Mouse (Mus musculus): ENCODE results near the gene Wdr78.

Gene Wdr78

GRCm38 (mm10) chr4:103114184-103115111 is at the start of gene Wdr78, which contains the start of gene Mier1:
TSS of gene Wdr78 (minus strand) at chr4:103114555.
TSS of gene Mier1 (plus strand) at chr4:103114390.
- DNase-seq (ENCODE audit: low spot score) = peak; percentile 86

- no peak for DNase-seq (ENCODE audit: low spot score)
These were observed 44.4 kb upstream of the Wdr78 start for GRCm38 (mm10) chr4:103158781-103159180.

GRCm38 (mm10) chr4:103151946-103152345 is 37.6 kb upstream of the Wdr78 start:
- DNase-seq (ENCODE audit: low spot score) = no peak

- DNase-seq (ENCODE audit: low spot score) = peak; percentile 73
These were observed 32.0 kb upstream of the Wdr78 start for GRCm38 (mm10) chr4:103146339-103146738.

- no peak for DNase-seq (ENCODE audit: low spot score)
These were observed 22.6 kb upstream of the Wdr78 start for GRCm38 (mm10) chr4:103136946-103137345.

GRCm38 (mm10) chr4:103126533-103126932 is 12.2 kb upstream of the Wdr78 start:
- DNase-seq (ENCODE audit: low spot score) = no peak

GRCm38 (mm10) chr4:103123606-103124005 is 9.3 kb upstream of the Wdr78 start:
- no peak for DNase-seq (ENCODE audit: low spot score)

- DNase-seq (ENCODE audit: low spot score) = no peak
These were observed 8.7 kb upstream of the Wdr78 start for GRCm38 (mm10) chr4:103123086-103123485.

GRCm38 (mm10) chr4:103120874-103121389 is 6.6 kb upstream of the Wdr78 start:
- no peak for DNase-seq (ENCODE audit: low spot score)

- DNase-seq (ENCODE audit: low spot score) = no peak
These were observed 6.0 kb upstream of the Wdr78 start for GRCm38 (mm10) chr4:103120395-103120794.

- DNase-seq (ENCODE audit: low spot score) = no peak
These were observed 5.7 kb upstream of the Wdr78 start for GRCm38 (mm10) chr4:103120028-103120384.

GRCm38 (mm10) chr4:103119229-103120027 is 5.1 kb upstream of the Wdr78 start:
- peak; percentile 24 for DNase-seq (ENCODE audit: low spot score)

- DNase-seq (ENCODE audit: low spot score) = no peak
These were observed 4.5 kb upstream of the Wdr78 start for GRCm38 (mm10) chr4:103118888-103119228.

GRCm38 (mm10) chr4:103113402-103113801 is 953 bp downstream of the Wdr78 start:
- DNase-seq (ENCODE audit: low spot score) = no peak

GRCm38 (mm10) chr4:103112651-103113050 is 1.7 kb downstream of the Wdr78 start:
- no peak for DNase-seq (ENCODE audit: low spot score)

GRCm38 (mm10) chr4:103098532-103098931 is 15.8 kb downstream of the Wdr78 start:
- DNase-seq (ENCODE audit: low spot score) = no peak

GRCm38 (mm10) chr4:103095921-103096320 is 18.4 kb downstream of the Wdr78 start:
- DNase-seq (ENCODE audit: low spot score) = no peak

GRCm38 (mm10) chr4:103085237-103085636 is 29.1 kb downstream of the Wdr78 start:
- DNase-seq (ENCODE audit: low spot score) = no peak

- DNase-seq (ENCODE audit: low spot score) = no peak
These were observed 43.7 kb downstream of the Wdr78 start for GRCm38 (mm10) chr4:103070631-103071030.

- no peak for DNase-seq (ENCODE audit: low spot score)
These were observed 46.3 kb downstream of the Wdr78 start for GRCm38 (mm10) chr4:103067906-103068655.

- no peak for DNase-seq (ENCODE audit: low spot score)
These were observed 49.4 kb downstream of the Wdr78 start for GRCm38 (mm10) chr4:103064976-103065375.

- DNase-seq (ENCODE audit: low spot score) = no peak
These were observed 49.9 kb downstream of the Wdr78 start for GRCm38 (mm10) chr4:103064421-103064820.
